Mouse (Mus musculus) large intestine, adult 2 months (tissue): ENCODE data around the gene Cep164. TPM values are rescaled to one million over a fixed set of nuclear protein-coding genes. Genes with fewer than 3 reads are reported as not detected.
"Not testable (repeated sequence)": the region's sequence is repeated elsewhere in the genome, so short reads cannot be mapped to it uniquely, and the experiment has no call there.

Experiments used
- DNase-seq: peaks from one replicate; pipeline ENCODE4 v3.0.0-alpha.2; 2012; ENCODE audit warnings: low read depth, low spot score
- WGBS: fragments of 180-500 bp; shearing (Covaris S2); methylation state at CpG from one replicate; pipeline ENCODE4 v1.1.7; 2018; 5-methylcytosine and 5-hydroxymethylcytosine counted together
- polyA plus RNA-seq: library from polyadenylated mRNA; depleted of rRNA; stranded (reverse); fragments of >200 nt; gene quantifications from 2 replicates; pipeline ENCODE4 v1.2.3, GENCODE M21; 2012; rRNA removed

Cep164 gene
- 9.2 and 13.1 TPM in 2 replicates for polyA plus RNA-seq

DNA sequence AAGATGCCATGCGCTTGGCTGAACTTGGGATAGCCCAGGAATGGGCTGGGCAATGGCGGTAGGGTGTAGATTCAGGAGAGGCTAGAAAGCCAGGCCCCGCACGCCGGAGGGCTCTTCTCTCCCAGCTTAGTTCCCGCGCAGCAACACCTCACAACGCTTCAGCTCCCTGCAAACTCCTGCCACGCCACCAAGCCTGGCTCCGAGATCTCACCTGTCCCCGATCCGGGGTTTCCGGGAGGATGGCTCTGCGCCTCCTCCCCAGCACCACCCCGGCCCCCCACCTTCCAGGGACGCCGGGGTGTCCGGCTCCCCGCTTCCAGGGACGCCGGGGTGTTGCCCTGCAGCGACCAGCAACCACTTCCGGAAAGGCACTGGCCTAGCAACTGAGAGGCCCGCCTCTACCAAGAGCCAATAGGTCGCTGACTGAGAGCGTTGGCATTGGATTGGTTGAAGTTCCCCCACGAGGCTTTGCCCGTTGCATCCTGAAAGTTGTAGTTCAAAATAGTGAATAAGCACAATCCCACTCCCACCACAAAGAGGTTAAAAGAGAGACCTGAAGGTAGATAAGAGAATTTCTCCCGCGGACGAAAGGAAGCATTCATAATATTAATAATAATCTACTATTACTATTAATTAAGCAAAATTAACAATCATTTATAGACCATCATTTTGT is at the start of gene Cep164:
Gene Cep164, minus strand, starts transcription at position 401 of the 673 bp plus-strand sequence.
- under 1% methylated on average over 31 of the region's 31 CpGs for WGBS

GRCm38 (mm10) chr9:45877928-45878327 is 49.4 kb upstream of the Cep164 start:
- peak; percentile 21 for DNase-seq
- WGBS: 41% methylated on average over 2 of the region's 2 CpGs

More for the DNA sequence above, at the start of gene Cep164:
- peak; percentile 93 for DNase-seq

DNA sequence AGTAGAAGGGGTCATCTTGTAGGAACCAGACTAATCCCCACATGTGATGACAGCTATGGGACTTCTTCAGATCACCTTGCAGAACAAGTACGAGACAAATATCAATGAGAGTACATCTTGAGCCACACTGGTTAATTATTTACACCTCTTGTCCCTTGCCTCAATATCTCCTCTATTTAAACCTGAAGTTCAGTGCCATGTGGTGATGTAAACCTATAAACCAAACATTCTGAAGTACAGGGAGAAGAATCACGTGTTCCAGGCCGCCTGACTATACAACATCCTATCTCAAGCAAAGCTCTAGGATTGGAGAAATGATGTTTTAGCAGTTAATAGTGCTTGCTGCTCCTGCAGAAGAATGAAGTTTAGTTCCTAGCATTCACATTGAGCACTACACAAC is 41.8 kb upstream of the Cep164 start:
- 35% methylated on average over 3 of the region's 3 CpGs for WGBS
- no peak for DNase-seq

GRCm38 (mm10) chr9:45869181-45869580 is 40.7 kb upstream of the Cep164 start:
- no peak for DNase-seq
- 93% methylated on average over 3 of the region's 3 CpGs for WGBS

- WGBS: 29% methylated on average over 7 of the region's 7 CpGs
- peak; percentile 52 for DNase-seq
Observed at GRCm38 (mm10) chr9:45861813-45862212, 33.3 kb upstream of the Cep164 start.

DNA sequence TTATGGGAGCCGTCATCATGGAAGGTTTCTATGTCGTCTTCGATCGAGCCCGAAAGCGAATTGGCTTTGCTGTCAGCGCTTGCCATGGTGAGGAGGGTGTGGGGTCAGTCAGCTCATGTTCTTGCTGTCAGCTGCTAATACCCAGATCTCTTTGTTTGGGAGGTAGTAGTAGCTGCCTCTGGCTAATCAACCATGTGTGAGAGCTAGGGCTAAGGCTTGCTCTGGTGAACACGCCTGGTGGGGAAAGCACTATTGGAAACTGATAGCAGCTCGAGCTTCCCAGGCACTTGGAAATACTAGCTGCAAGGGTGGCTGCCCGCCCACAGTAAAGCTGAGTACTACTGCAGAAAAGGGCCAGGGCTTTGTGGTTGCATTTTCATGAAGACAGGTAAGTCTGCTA is 30.9 kb upstream of the Cep164 start:
- DNase-seq: no peak
- 96% methylated on average over 10 of the region's 10 CpGs for WGBS

DNA sequence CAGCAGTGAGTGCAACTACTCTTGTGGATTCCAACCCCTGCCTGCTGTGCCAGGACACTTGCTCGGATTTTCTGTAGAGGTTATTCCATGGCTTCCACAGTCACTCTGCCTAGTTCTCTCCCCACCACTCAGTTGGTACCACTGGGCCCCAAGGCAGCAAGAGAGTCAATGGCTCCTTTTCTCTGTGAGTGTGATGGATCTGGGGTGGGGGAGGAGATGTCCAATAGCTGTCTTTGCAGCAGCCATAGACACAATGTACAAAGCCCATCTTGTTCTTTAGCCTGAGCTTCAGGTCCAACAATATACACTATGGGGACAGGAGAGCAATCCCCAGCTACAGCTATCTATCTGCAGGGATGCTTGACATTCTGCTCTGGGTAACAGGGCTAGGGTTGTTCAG is 25.6 kb upstream of the Cep164 start:
- no peak for DNase-seq
- 77% methylated on average over 1 of the region's 1 CpGs for WGBS

GRCm38 (mm10) chr9:45853695-45854094 is 25.2 kb upstream of the Cep164 start:
- 65% methylated on average over 2 of the region's 2 CpGs for WGBS
- DNase-seq: no peak

DNA sequence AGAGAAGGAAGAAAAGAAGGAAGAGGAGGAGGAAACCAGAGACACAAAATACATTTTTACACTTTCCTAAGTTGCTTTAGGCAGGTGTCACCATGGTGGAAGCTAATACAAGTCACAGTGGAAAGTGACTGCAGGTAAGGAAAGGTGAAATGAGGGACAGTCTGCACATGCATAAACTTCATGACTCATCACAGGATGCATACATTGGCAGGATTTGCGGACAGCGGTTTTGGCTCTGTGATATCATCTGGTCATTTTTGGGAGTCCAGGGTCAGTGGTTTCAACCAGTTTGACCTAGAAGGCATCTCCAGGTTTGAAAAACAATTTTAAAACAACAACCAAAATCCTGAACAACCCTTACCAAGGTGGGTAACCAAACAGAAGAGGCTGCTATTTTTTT is 23.3 kb upstream of the Cep164 start:
- no peak for DNase-seq
- 92% methylated on average over 2 of the region's 2 CpGs for WGBS

DNA sequence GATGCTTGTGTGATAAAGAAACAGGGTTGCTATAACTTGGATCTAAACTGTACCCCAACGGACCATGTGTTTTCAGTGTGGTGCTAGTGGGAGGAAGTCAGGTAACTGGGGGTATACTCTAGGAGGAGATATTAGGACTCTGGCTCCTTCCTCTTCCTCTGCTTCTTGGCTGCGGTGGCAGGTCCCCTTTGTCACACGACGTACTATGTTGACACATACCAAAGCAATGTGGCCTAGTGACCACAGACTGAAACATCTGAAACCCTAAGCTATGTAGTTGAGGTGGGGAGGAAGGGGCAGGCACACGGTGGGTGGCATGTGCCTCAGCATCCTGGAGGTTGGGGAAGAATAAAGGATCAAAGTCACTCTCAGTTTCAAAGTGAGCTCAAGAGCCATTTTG is 22.8 kb upstream of the Cep164 start:
- DNase-seq: no peak
- 66% methylated on average over 5 of the region's 5 CpGs for WGBS

DNA sequence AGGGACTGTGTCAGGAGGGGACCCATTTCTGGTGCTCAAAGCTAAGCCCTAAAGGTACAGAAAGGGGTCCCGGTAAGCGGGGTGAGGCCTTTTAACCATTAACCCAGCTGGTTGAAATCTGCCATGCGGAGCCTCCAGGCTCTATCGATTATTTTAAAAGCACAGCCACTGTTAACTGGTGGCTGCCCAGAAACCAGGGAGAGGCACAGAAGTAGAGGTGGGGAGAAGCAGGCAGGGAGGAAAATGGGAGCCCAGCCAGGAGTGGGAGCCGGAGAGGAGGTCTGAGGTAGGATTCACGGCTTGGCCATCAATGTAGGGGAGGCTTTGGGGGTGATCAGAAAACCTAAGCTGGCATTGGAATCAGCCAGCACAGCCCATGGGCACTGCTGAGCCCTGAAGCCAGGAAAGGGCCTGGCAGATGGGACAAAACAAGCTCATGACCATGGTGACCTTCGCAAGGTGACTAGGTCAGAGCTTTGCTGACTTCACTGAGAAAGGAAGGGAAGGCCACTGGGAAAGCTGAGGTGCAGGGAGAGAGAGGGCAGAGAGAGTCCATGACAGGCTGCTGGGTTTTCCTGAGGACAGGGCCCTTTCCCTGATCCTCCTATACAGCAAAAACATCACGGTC is 22.2 kb upstream of the Cep164 start:
- no peak for DNase-seq

GRCm38 (mm10) chr9:45849528-45850408 is 21.3 kb upstream of the Cep164 start:
- 70% methylated on average over 9 of the region's 9 CpGs for WGBS
- DNase-seq: no peak

More for the DNA sequence above, 22.2 kb upstream of the Cep164 start:
- 56% methylated on average over 8 of the region's 8 CpGs for WGBS

GRCm38 (mm10) chr9:45846891-45847460 is 18.5 kb upstream of the Cep164 start:
- WGBS: 77% methylated on average over 5 of the region's 5 CpGs

DNA sequence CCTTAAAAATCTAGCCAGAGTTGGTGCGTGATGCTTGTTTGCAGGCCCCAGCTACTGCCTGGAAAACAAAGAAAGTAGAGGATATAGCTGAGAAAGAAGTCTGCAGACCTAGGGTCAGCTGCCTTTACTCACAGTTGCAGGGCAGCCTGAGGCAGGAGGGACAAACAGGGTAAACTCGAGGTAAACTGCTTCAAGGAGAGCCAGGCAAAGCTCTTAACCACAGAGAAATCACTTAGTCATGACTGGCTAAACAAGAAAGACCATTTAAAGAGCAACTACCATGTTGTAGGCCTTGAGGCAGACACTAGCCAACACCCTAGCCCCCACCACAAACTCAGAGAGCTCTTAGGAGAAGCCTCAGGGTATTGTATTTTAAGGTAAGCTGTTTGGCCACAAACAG is 17.7 kb upstream of the Cep164 start:
- 63% methylated on average over 2 of the region's 2 CpGs for WGBS
- not testable (repeated sequence) for DNase-seq

More at GRCm38 (mm10) chr9:45846891-45847460, 18.5 kb upstream of the Cep164 start:
- DNase-seq: no peak

DNA sequence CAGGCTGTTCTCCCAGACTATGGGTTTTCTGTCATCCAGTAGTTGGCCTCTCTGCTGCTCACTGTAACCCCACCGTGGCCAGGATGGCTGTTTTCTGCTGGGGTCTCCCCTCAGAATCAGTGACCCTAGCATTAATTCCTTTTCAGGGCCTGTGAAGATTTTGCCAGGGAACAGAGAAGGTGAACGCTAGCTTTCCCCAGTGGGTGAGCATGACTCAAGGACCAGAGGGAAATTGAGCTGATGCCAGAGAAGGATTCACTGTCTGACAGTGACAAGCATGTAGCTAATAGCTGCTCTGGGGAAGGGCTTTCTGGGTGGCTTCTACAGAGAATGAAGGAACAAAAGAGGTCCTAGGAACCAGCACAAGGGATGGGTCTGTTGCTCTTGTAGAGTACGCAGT is 17.1 kb upstream of the Cep164 start:
- WGBS: 81% methylated on average over 3 of the region's 3 CpGs

GRCm38 (mm10) chr9:45843780-45844179 is 15.3 kb upstream of the Cep164 start:
- DNase-seq: no peak
- WGBS: 83% methylated on average over 1 of the region's 1 CpGs

More for the DNA sequence above, 17.1 kb upstream of the Cep164 start:
- DNase-seq: no peak

DNA sequence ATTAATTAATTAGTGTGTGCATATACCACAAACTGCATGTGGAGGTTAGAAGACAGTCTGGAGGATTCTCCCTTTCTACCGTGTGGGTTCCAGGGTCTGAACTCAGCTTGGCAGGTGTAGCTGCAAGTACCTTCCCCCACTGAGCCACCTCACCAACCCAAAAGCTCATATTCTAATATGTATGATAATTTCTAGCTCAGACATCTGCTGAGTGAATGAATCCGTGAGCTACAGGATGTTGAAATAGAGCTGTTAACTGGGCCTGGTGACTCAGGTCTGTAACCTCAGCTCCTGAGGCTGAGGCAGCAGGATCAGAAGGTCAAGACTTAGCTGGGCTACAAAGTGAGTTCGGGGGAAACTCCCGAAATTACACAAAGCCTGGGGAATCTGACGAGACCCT is 14.5 kb upstream of the Cep164 start:
- 81% methylated on average over 5 of the region's 5 CpGs for WGBS
- no peak for DNase-seq

- WGBS: 69% methylated on average over 6 of the region's 6 CpGs
- DNase-seq: no peak
Observed at GRCm38 (mm10) chr9:45841458-45841857, 13.0 kb upstream of the Cep164 start.

DNA sequence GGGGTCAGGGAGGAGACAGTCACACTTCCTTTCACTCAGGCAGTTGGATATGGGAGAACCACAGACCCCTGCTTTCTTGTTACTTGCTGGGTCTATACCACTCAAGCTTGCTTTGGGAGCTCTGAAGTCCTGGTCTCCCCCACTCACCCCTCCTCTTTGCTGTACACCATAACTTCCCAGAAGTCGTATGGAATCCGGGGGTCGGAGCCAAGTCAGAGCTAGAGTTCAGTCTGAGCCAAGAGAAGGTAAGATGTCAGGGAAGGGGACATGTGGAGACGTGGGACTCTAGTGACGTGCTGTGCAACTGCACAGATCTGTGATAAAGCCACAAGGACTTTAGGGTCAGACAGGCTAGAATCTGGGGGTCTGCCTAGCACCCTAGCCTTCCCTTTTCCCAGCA is 11.8 kb upstream of the Cep164 start:
- DNase-seq: no peak
- 49% methylated on average over 5 of the region's 5 CpGs for WGBS

DNA sequence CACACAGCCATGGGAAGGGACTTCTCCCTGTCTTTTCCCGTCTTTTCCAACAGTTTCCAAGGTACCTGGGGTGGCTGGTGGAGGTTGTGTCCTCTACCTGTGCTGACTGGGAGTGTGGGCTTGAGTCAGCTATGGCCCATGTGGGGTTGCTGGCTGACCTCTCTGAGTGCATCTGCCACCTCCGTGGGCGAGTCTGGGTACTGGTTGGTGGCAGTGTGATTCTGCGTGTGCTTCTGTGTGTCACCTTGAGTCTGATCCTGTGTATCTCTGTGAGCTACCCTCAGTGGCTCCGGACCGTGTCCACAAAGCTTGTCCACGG is 11.4 kb upstream of the Cep164 start:
- WGBS: 59% methylated on average over 7 of the region's 7 CpGs
- no peak for DNase-seq
